26 mouse cellular contexts compared by ENCODE assay signal in genomic region chr6:30284177-30284576, GRCm38 (mm10).
"Had no signal": no experiment of that assay in that cellular context is flagged by ENCODE, and none has a peak within 500 bp of the region (broad histone marks: within the 10 kb centered on the region; RNA-seq: fewer than 3 reads in every experiment).

No protein-coding gene starts in this region.

- H3K9ac ChIP-seq: forebrain, embryonic 15.5 days; forebrain, postnatal 0 days; heart, embryonic 13.5 days; heart, embryonic 15.5 days; hindbrain, embryonic 13.5 days; hindbrain, embryonic 15.5 days; kidney, embryonic 15.5 days; limb, embryonic 12.5 days had no signal

- H3K27ac ChIP-seq: forebrain, embryonic 15.5 days; heart, embryonic 13.5 days; heart, embryonic 15.5 days; hindbrain, embryonic 13.5 days; hindbrain, embryonic 15.5 days; hindbrain, postnatal 0 days; kidney, embryonic 15.5 days; kidney, postnatal 0 days; layer of hippocampus, adult 2 months; left cerebral cortex, adult 2 months; limb, embryonic 10.5 days; limb, embryonic 12.5 days had no signal

- DNase-seq: forebrain, postnatal 0 days; gastrocnemius, adult 2 months; gastrocnemius, postnatal 10 days; gastrocnemius, postnatal 25 days; heart, adult 18-20 months; heart, postnatal 14 days; heart, postnatal 36 days; kidney, adult 11 months; kidney, adult 2 months; kidney, adult 9 months; kidney, postnatal 14 days; kidney, postnatal 36 days had no signal

- H3K4me2 ChIP-seq: forebrain, embryonic 15.5 days; heart, embryonic 11.5 days; heart, embryonic 13.5 days; heart, embryonic 15.5 days; hindbrain, embryonic 13.5 days; hindbrain, embryonic 15.5 days; kidney, embryonic 15.5 days; limb, embryonic 12.5 days had no signal

- H3K27me3 ChIP-seq: forebrain, embryonic 15.5 days; heart, embryonic 13.5 days; heart, embryonic 15.5 days; hindbrain, embryonic 13.5 days; hindbrain, embryonic 15.5 days; kidney, embryonic 15.5 days; limb, embryonic 12.5 days had no signal

- H3K4me1 ChIP-seq: forebrain, embryonic 15.5 days; hindbrain, embryonic 13.5 days; hindbrain, embryonic 15.5 days; kidney, embryonic 15.5 days; limb, embryonic 10.5 days; limb, embryonic 12.5 days had no signal

- H3K9me3 ChIP-seq: forebrain, embryonic 15.5 days; heart, embryonic 13.5 days; heart, embryonic 15.5 days; hindbrain, embryonic 13.5 days; hindbrain, embryonic 15.5 days; kidney, embryonic 15.5 days; limb, embryonic 10.5 days; limb, embryonic 12.5 days had no signal

- H3K4me3 ChIP-seq: forebrain, embryonic 15.5 days; gastrocnemius, adult 2 months; heart, embryonic 13.5 days; heart, embryonic 15.5 days; hindbrain, embryonic 13.5 days; hindbrain, embryonic 15.5 days; kidney, embryonic 15.5 days; layer of hippocampus, adult 2 months; left cerebral cortex, adult 2 months; limb, embryonic 10.5 days; limb, embryonic 12.5 days had no signal

- ATAC-seq: forebrain, embryonic 15.5 days; forebrain, postnatal 0 days; hindbrain, postnatal 0 days; intestine, embryonic 16.5 days had no signal
